Mouse (Mus musculus): ENCODE measurements around the gene Arhgap42. TPM values are rescaled to one million over a fixed set of nuclear protein-coding genes. Genes with fewer than 3 reads are reported as not detected.

Gene Arhgap42
- polyA plus RNA-seq, 1 experiment from 2014 or later: 23.5 TPM

- no peaks in the 10 kb centered on the region for H3K9me3 ChIP-seq
- H3K36me3 ChIP-seq: no peaks in the 10 kb centered on the region
- 0 out of 2 replicates have a peak, but pooled peaks cover 9% of the 10 kb centered on the region for H3K4me1 ChIP-seq (replicated peaks)
- no peaks in the 10 kb centered on the region for H3K27me3 ChIP-seq (ENCODE audit: insufficient read depth, poor library complexity, severe bottlenecking)
- WGBS: 48% methylated on average over 3 of the region's 3 CpGs
- no peak overlapping the region for H3K4me3 ChIP-seq
- no peak overlapping the region for H3K27ac ChIP-seq
- DNase-seq (ENCODE audit: low spot score): no peak
Measured at GRCm38 (mm10) chr9:9160736-9161135, 78.2 kb downstream of the Arhgap42 start.

GRCm38 (mm10) chr9:9158241-9158640 is 80.7 kb downstream of the Arhgap42 start:
- DNase-seq (ENCODE audit: low spot score): no peak
- no peaks in the 10 kb centered on the region for H3K27me3 ChIP-seq (ENCODE audit: insufficient read depth, poor library complexity, severe bottlenecking)

GRCm38 (mm10) chr9:9157425-9157824 is 81.5 kb downstream of the Arhgap42 start:
- H3K4me3 ChIP-seq: no peak overlapping the region
- H3K4me1 ChIP-seq (replicated peaks): 0 out of 2 replicates have a peak, but pooled peaks cover 9% of the 10 kb centered on the region
- WGBS: 80% methylated on average over 2 of the region's 2 CpGs
- no peaks in the 10 kb centered on the region for H3K27me3 ChIP-seq (ENCODE audit: insufficient read depth, poor library complexity, severe bottlenecking)
- no peaks in the 10 kb centered on the region for H3K36me3 ChIP-seq
- H3K9me3 ChIP-seq: no peaks in the 10 kb centered on the region
- no peak for DNase-seq (ENCODE audit: low spot score)
- no peak overlapping the region for H3K27ac ChIP-seq

More at GRCm38 (mm10) chr9:9158241-9158640, 80.7 kb downstream of the Arhgap42 start:
- Histone ChIP-seq H3K4me1 (replicated peaks) (0 out of 2 replicates have a peak, but pooled peaks cover 9% of the 10 kb centered on the region), H3K36me3 (no peaks in the 10 kb centered on the region), H3K9me3 (no peaks in the 10 kb centered on the region), H3K4me3 (no peak overlapping the region), H3K27ac (no peak overlapping the region)
- WGBS: 87% methylated on average over 3 of the region's 3 CpGs

GRCm38 (mm10) chr9:9154636-9155035 is 84.3 kb downstream of the Arhgap42 start:
- WGBS: 90% methylated on average over 3 of the region's 3 CpGs
- H3K4me1 ChIP-seq (replicated peaks): 0 out of 2 replicates have a peak, but pooled peaks cover 3% of the 10 kb centered on the region

GRCm38 (mm10) chr9:9144301-9145121 is 94.4 kb downstream of the Arhgap42 start:
- 90% methylated on average over 7 of the region's 7 CpGs for WGBS
- no peaks in the 10 kb centered on the region for H3K36me3 ChIP-seq

More at GRCm38 (mm10) chr9:9154636-9155035, 84.3 kb downstream of the Arhgap42 start:
- no peak for DNase-seq (ENCODE audit: low spot score)
- Histone ChIP-seq H3K9me3 (no peaks in the 10 kb centered on the region), H3K36me3 (no peaks in the 10 kb centered on the region), H3K27ac (no peak overlapping the region), H3K27me3 (ENCODE audit: insufficient read depth, poor library complexity, severe bottlenecking) (no peaks in the 10 kb centered on the region), H3K4me3 (no peak overlapping the region)

GRCm38 (mm10) chr9:9143102-9143501 is 95.8 kb downstream of the Arhgap42 start:
- DNase-seq (ENCODE audit: low spot score): no peak
- 56% methylated on average over 5 of the region's 5 CpGs for WGBS

More at GRCm38 (mm10) chr9:9144301-9145121, 94.4 kb downstream of the Arhgap42 start:
- Histone ChIP-seq H3K9me3 (no peaks in the 10 kb centered on the region), H3K27ac (no peak overlapping the region), H3K4me3 (no peak overlapping the region), H3K27me3 (ENCODE audit: insufficient read depth, poor library complexity, severe bottlenecking) (no peaks in the 10 kb centered on the region), H3K4me1 (replicated peaks) (peaks cover 13% of the 10 kb centered on the region; the same call in 1 of the 2 replicates)
- no peak for DNase-seq (ENCODE audit: low spot score)

GRCm38 (mm10) chr9:9142561-9142960 is 96.3 kb downstream of the Arhgap42 start:
- DNase-seq (ENCODE audit: low spot score): no peak
- H3K27ac ChIP-seq: no peak overlapping the region
- 60% methylated on average over 7 of the region's 7 CpGs for WGBS

More at GRCm38 (mm10) chr9:9143102-9143501, 95.8 kb downstream of the Arhgap42 start:
- Histone ChIP-seq H3K4me3 (no peak overlapping the region), H3K9me3 (no peaks in the 10 kb centered on the region), H3K27ac (no peak overlapping the region), H3K36me3 (no peaks in the 10 kb centered on the region), H3K4me1 (replicated peaks) (peaks cover 13% of the 10 kb centered on the region; the same call in 1 of the 2 replicates), H3K27me3 (ENCODE audit: insufficient read depth, poor library complexity, severe bottlenecking) (no peaks in the 10 kb centered on the region)

GRCm38 (mm10) chr9:9142144-9142543 is 96.8 kb downstream of the Arhgap42 start:
- peaks cover 13% of the 10 kb centered on the region; the same call in 1 of the 2 replicates for H3K4me1 ChIP-seq (replicated peaks)
- H3K4me3 ChIP-seq: no peak overlapping the region
- no peaks in the 10 kb centered on the region for H3K9me3 ChIP-seq
- WGBS: 78% methylated on average over 1 of the region's 1 CpGs
- H3K36me3 ChIP-seq: no peaks in the 10 kb centered on the region
- H3K27me3 ChIP-seq (ENCODE audit: insufficient read depth, poor library complexity, severe bottlenecking): no peaks in the 10 kb centered on the region
- no peak overlapping the region for H3K27ac ChIP-seq
- no peak for DNase-seq (ENCODE audit: low spot score)

More at GRCm38 (mm10) chr9:9142561-9142960, 96.3 kb downstream of the Arhgap42 start:
- Histone ChIP-seq H3K4me3 (no peak overlapping the region), H3K27me3 (ENCODE audit: insufficient read depth, poor library complexity, severe bottlenecking) (no peaks in the 10 kb centered on the region), H3K9me3 (no peaks in the 10 kb centered on the region), H3K36me3 (no peaks in the 10 kb centered on the region), H3K4me1 (replicated peaks) (peaks cover 13% of the 10 kb centered on the region; the same call in 1 of the 2 replicates)

- Histone ChIP-seq H3K27ac (no peak overlapping the region), H3K27me3 (ENCODE audit: insufficient read depth, poor library complexity, severe bottlenecking) (no peaks in the 10 kb centered on the region), H3K4me1 (replicated peaks) (peaks cover 7% of the 10 kb centered on the region), H3K9me3 (peaks cover 6% of the 10 kb centered on the region; the same call in 1 of the 2 replicates), H3K4me3 (no peak overlapping the region), H3K36me3 (no peaks in the 10 kb centered on the region)
- 92% methylated on average over 4 of the region's 4 CpGs for WGBS
- DNase-seq (ENCODE audit: low spot score): no peak
Measured at GRCm38 (mm10) chr9:9128996-9129694, 109.8 kb downstream of the Arhgap42 start.

- Histone ChIP-seq H3K4me1 (replicated peaks) (peaks cover 7% of the 10 kb centered on the region), H3K27me3 (ENCODE audit: insufficient read depth, poor library complexity, severe bottlenecking) (no peaks in the 10 kb centered on the region), H3K9me3 (no peaks in the 10 kb centered on the region), H3K27ac (no peak overlapping the region), H3K4me3 (no peak overlapping the region), H3K36me3 (no peaks in the 10 kb centered on the region)
- 39% methylated on average over 4 of the region's 4 CpGs for WGBS
- no peak for DNase-seq (ENCODE audit: low spot score)
Measured at GRCm38 (mm10) chr9:9127041-9127755, 111.7 kb downstream of the Arhgap42 start.

GRCm38 (mm10) chr9:9124156-9124555 is 114.7 kb downstream of the Arhgap42 start:
- H3K27ac ChIP-seq: no peak overlapping the region
- DNase-seq (ENCODE audit: low spot score): no peak
- H3K4me1 ChIP-seq (replicated peaks): peaks cover 7% of the 10 kb centered on the region
- 87% methylated on average over 2 of the region's 2 CpGs for WGBS
- no peaks in the 10 kb centered on the region for H3K36me3 ChIP-seq
- H3K9me3 ChIP-seq: no peaks in the 10 kb centered on the region
- H3K27me3 ChIP-seq (ENCODE audit: insufficient read depth, poor library complexity, severe bottlenecking): no peaks in the 10 kb centered on the region
- H3K4me3 ChIP-seq: no peak overlapping the region

GRCm38 (mm10) chr9:9114266-9114665 is 124.6 kb downstream of the Arhgap42 start:
- 0 out of 2 replicates have a peak, but pooled peaks cover 4% of the 10 kb centered on the region for H3K4me1 ChIP-seq (replicated peaks)
- H3K27me3 ChIP-seq (ENCODE audit: insufficient read depth, poor library complexity, severe bottlenecking): no peaks in the 10 kb centered on the region
- no peak for DNase-seq (ENCODE audit: low spot score)
- H3K4me3 ChIP-seq: no peak overlapping the region
- no peaks in the 10 kb centered on the region for H3K9me3 ChIP-seq
- H3K36me3 ChIP-seq: no peaks in the 10 kb centered on the region
- no peak overlapping the region for H3K27ac ChIP-seq
- WGBS: 76% methylated on average over 3 of the region's 3 CpGs
